Mouse (Mus musculus) kidney, embryonic 16.5 days (tissue): ENCODE results near the gene Rac1. TPM values are rescaled to one million over a fixed set of nuclear protein-coding genes. Genes with fewer than 3 reads are reported as not detected.

Source experiments
- ATAC-seq: fragments of 200-750 bp; cut with Nextera tagmentation; 2 replicates; pipeline ENCODE4 v1.8.0; 2017; ENCODE audit warnings: moderate TSS enrichment; ENCODE audit not compliant: low FRiP score, low TSS enrichment
- H3K27ac ChIP-seq: fragments of 300-500 bp; sonication (generic); 2 replicates; pipeline ENCODE4 v1.5.1; 2014; ENCODE audit warnings: low read length
- H3K27me3 ChIP-seq: fragments of 300-500 bp; sonication (generic); 2 replicates; pipeline ENCODE4 v1.6.1; 2014; ENCODE audit warnings: low read length, control low read depth, mixed read lengths; ENCODE audit not compliant: insufficient read depth
- H3K36me3 ChIP-seq: fragments of 300-500 bp; sonication (generic); 2 replicates; pipeline ENCODE4 v1.6.1; 2014; ENCODE audit warnings: low read length, control low read depth, mixed read lengths; ENCODE audit not compliant: insufficient read depth
- H3K4me1 ChIP-seq: fragments of 300-500 bp; sonication (generic); 2 replicates; pipeline ENCODE4 v1.6.1; 2014; ENCODE audit warnings: low read length, control low read depth, mixed read lengths; ENCODE audit not compliant: insufficient read depth
- H3K4me2 ChIP-seq: fragments of 300-500 bp; sonication (generic); replicated peaks from 2 replicates; pipeline ENCODE4 v1.6.1; 2014; ENCODE audit warnings: low read depth, low read length
- H3K4me3 ChIP-seq: fragments of 300-500 bp; sonication (generic); 2 replicates; pipeline ENCODE4 v1.5.1; 2014; ENCODE audit warnings: mild to moderate bottlenecking, low read length
- H3K9ac ChIP-seq: fragments of 300-500 bp; sonication (generic); replicated peaks from 2 replicates; pipeline ENCODE4 v1.6.1; 2014; ENCODE audit warnings: low read length
- H3K9me3 ChIP-seq: fragments of 300-500 bp; sonication (generic); 2 replicates; pipeline ENCODE4 v1.6.1; 2016; ENCODE audit warnings: low read length, control low read depth
- WGBS: fragments of 180-500 bp; shearing (Covaris S2); extraction: QIAGEN DNeasy Blood & Tissue Kit; methylation state at CpG from one replicate; pipeline ENCODE4 v1.1.7; 2014; 5-methylcytosine and 5-hydroxymethylcytosine counted together
- polyA plus RNA-seq: library from polyadenylated mRNA; unstranded; fragments of >200 nt; fragmentation: Nextera tagmentation; extraction: Ambion mirVana; gene quantifications from 2 replicates; pipeline ENCODE4 v1.2.1, GENCODE M21; 2015

Rac1 gene
- polyA plus RNA-seq, 1 experiment from 2014 or later: 435 TPM

GRCm38 (mm10) chr5:143487998-143488397 lies 39.8 kb downstream of the Rac1 start:
- Histone ChIP-seq H3K36me3 (0 out of 2 replicates have a peak, but pooled peaks cover 2% of the 10 kb centered on the region), H3K9ac (no peak overlapping the region), H3K4me2 (no peak overlapping the region), H3K4me3 (no peak overlapping the region), H3K27ac (no peak overlapping the region), H3K4me1 (no peaks in the 10 kb centered on the region), H3K9me3 (no peaks in the 10 kb centered on the region), H3K27me3 (no peaks in the 10 kb centered on the region)
- WGBS: 93% methylated on average over 5 of the region's 5 CpGs
- ATAC-seq: no peak

- Histone ChIP-seq H3K4me2 (no peak overlapping the region), H3K9ac (no peak overlapping the region), H3K4me1 (no peaks in the 10 kb centered on the region), H3K27me3 (no peaks in the 10 kb centered on the region), H3K27ac (no peak overlapping the region), H3K9me3 (no peaks in the 10 kb centered on the region), H3K36me3 (0 out of 2 replicates have a peak, but pooled peaks cover 2% of the 10 kb centered on the region), H3K4me3 (no peak overlapping the region)
- no peak for ATAC-seq
- 92% methylated on average over 10 of the region's 10 CpGs for WGBS
Observed at GRCm38 (mm10) chr5:143487193-143487592, 40.6 kb downstream of the Rac1 start.

- Histone ChIP-seq H3K36me3 (0 out of 2 replicates have a peak, but pooled peaks cover 2% of the 10 kb centered on the region), H3K9me3 (no peaks in the 10 kb centered on the region), H3K4me3 (no peak overlapping the region), H3K4me2 (no peak overlapping the region), H3K9ac (no peak overlapping the region), H3K4me1 (no peaks in the 10 kb centered on the region), H3K27me3 (no peaks in the 10 kb centered on the region), H3K27ac (no peak overlapping the region)
- WGBS: 86% methylated on average over 5 of the region's 5 CpGs
- ATAC-seq: no peak
Observed at GRCm38 (mm10) chr5:143484955-143485354, 42.9 kb downstream of the Rac1 start.

- no peaks in the 10 kb centered on the region for H3K9me3 ChIP-seq
- H3K9ac ChIP-seq: no peak overlapping the region
- peaks cover 19% of the 10 kb centered on the region; the same call in 1 of the 2 replicates for H3K36me3 ChIP-seq
- H3K4me2 ChIP-seq: no peak overlapping the region
- no peak overlapping the region for H3K27ac ChIP-seq
- no peaks in the 10 kb centered on the region for H3K27me3 ChIP-seq
- WGBS: 73% methylated on average over 3 of the region's 3 CpGs
- H3K4me3 ChIP-seq: no peak overlapping the region
- H3K4me1 ChIP-seq: no peaks in the 10 kb centered on the region
- ATAC-seq: no peak
Observed at GRCm38 (mm10) chr5:143477901-143478300, 49.9 kb downstream of the Rac1 start.

- ATAC-seq: no peak
- H3K4me1 ChIP-seq: no peaks in the 10 kb centered on the region
- no peak overlapping the region for H3K9ac ChIP-seq
- no peak overlapping the region for H3K4me3 ChIP-seq
- H3K36me3 ChIP-seq: peaks cover 20% of the 10 kb centered on the region; the same call in 1 of the 2 replicates
- no peak overlapping the region for H3K4me2 ChIP-seq
- H3K9me3 ChIP-seq: no peaks in the 10 kb centered on the region
- no peaks in the 10 kb centered on the region for H3K27me3 ChIP-seq
- no peak overlapping the region for H3K27ac ChIP-seq
- WGBS: 96% methylated on average over 6 of the region's 6 CpGs
Observed at GRCm38 (mm10) chr5:143476013-143476412, 51.8 kb downstream of the Rac1 start.

GRCm38 (mm10) chr5:143475153-143475844 lies 52.5 kb downstream of the Rac1 start:
- Histone ChIP-seq H3K27ac (no peak overlapping the region), H3K36me3 (peaks cover 20% of the 10 kb centered on the region; the same call in 1 of the 2 replicates), H3K4me1 (no peaks in the 10 kb centered on the region), H3K27me3 (no peaks in the 10 kb centered on the region), H3K4me3 (no peak overlapping the region), H3K4me2 (no peak overlapping the region), H3K9ac (no peak overlapping the region), H3K9me3 (no peaks in the 10 kb centered on the region)
- 84% methylated on average over 20 of the region's 20 CpGs for WGBS
- no peak for ATAC-seq

DNA sequence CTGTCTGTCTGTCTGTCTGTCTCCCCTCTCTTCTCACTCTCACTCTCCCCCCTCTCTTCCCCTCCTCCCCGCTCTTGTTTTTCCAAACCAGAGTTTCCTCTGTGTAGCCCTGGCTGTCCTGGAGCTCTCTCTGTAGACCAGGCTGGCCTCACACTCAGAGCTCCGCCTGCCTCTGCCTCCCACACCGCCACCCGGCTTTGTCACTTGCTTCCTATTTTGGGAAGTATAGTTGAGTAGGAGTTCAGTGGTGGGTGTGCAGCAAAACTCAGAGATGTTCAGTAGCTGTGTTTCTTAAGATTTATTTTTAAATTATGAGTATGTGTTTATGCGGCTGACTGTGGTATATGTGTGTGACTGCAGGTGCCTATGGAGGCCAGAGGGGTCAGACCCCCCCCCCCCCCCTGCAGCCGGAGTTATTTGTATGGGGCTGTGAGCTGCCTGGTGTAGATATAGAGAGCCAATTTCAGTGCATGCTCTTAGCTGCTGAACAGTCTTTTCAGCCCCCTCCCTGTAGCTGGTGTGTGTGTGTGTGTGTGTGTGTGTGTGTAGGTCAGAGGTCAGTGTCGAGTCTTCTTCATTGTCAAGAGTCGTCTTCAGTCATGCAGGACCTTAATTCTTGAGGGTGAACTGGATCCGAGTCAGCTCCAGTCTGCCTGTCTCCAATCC lies 55.8 kb downstream of the Rac1 start:
- Histone ChIP-seq H3K9me3 (no peaks in the 10 kb centered on the region), H3K27ac (no peak overlapping the region), H3K4me2 (no peak overlapping the region), H3K27me3 (no peaks in the 10 kb centered on the region), H3K4me1 (no peaks in the 10 kb centered on the region), H3K36me3 (peaks cover 13% of the 10 kb centered on the region; the same call in 1 of the 2 replicates), H3K9ac (no peak overlapping the region), H3K4me3 (no peak overlapping the region)
- 85% methylated on average over 8 of the region's 9 CpGs for WGBS
- ATAC-seq: no peak

DNA sequence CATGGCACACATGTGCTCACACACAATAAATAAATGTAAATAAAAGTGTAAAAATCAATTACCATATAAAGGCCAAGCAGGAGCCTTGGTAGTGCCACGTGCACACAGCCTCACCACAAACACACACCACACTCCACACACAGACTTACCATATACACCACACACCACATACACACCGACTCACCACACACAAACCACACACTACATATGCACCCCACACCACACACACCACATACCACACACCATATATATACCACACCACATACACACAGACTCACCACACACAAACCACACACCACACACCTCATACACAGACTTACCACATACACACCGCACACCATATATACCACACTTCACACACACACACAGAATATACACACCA lies 56.7 kb downstream of the Rac1 start:
- no peak for ATAC-seq
- H3K36me3 ChIP-seq: peaks cover 9% of the 10 kb centered on the region; the same call in 1 of the 2 replicates
- no peaks in the 10 kb centered on the region for H3K9me3 ChIP-seq
- H3K9ac ChIP-seq: no peak overlapping the region
- H3K4me1 ChIP-seq: no peaks in the 10 kb centered on the region
- H3K4me2 ChIP-seq: no peak overlapping the region
- no peak overlapping the region for H3K4me3 ChIP-seq
- no peaks in the 10 kb centered on the region for H3K27me3 ChIP-seq
- WGBS: 94% methylated on average over 3 of the region's 3 CpGs
- no peak overlapping the region for H3K27ac ChIP-seq

- no peak overlapping the region for H3K27ac ChIP-seq
- H3K4me1 ChIP-seq: no peaks in the 10 kb centered on the region; the same call in 1 of the 2 replicates
- ATAC-seq: 0 out of 2 replicates have a peak, but pooled peaks have one; percentile 42
- H3K4me3 ChIP-seq: no peak overlapping the region
- 74% methylated on average over 15 of the region's 15 CpGs for WGBS
- H3K9ac ChIP-seq: no peak overlapping the region
- H3K4me2 ChIP-seq: no peak overlapping the region
- no peaks in the 10 kb centered on the region for H3K27me3 ChIP-seq
- H3K36me3 ChIP-seq: 0 out of 2 replicates have a peak, but pooled peaks cover 8% of the 10 kb centered on the region
- no peaks in the 10 kb centered on the region for H3K9me3 ChIP-seq
Observed at GRCm38 (mm10) chr5:143470421-143471164, 57.2 kb downstream of the Rac1 start.
